Mouse (Mus musculus) urinary bladder, adult 18-20 months (tissue): ENCODE data around the gene Dnmt3a.
A peak's percentile ranks its signal among the peaks of the same experiment; 100 is the strongest.

Experiments
- DNase-seq, 2 experiments: peaks; one replicate each; pipeline ENCODE4 v3.0.0; 2022; ENCODE audit warnings: low spot score in 2 of 2, mixed read lengths in 2 of 2

The Dnmt3a gene

GRCm38 (mm10) chr12:3819899-3820298 lies 14.1 kb downstream of the Dnmt3a start:
- DNase-seq, result no peak

DNA sequence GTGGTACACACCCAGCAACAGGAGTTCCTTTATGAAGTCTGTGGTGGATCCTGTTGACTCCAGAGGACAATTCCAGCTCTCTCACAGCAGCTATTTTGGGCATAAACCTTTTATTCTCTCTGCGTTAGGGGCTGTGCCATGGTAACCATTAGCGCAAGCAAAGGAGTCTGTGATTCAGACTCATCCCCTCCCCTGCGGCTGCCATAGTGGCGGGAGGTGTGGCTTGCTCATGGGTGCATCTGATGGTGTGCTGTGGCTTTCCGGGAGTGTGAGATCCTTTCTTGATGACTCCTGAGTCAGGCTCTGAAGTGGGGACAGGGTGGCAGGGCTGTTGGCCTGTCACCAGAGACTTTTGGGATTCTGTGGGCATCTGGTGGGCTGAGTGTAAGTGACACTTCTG lies 17.6 kb downstream of the Dnmt3a start:
- DNase-seq, result no peak

- no peak for DNase-seq
These were observed 19.3 kb downstream of the Dnmt3a start for GRCm38 (mm10) chr12:3824906-3825713.

- DNase-seq, result no peak
These were observed 19.9 kb downstream of the Dnmt3a start for GRCm38 (mm10) chr12:3825714-3826080.

DNA sequence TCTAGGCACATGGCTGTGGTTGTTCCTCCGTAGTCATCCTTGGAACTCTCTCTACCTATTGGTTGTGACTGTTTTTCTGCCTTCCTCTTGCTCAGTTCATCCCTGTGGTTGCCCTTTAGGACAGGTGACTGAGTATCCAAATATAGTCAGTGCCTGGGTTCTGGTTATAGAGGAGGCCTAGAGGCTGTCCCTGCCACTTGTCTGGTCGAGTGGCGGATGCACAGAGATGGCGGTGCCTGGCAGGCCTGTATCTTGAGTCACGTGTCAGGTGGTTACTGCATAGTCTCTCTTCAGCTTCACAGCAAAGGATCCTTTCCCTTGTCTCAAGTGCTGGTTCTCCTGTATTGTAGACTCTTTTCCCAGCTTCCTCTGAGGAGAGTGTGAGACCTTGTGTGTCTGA lies 22.0 kb downstream of the Dnmt3a start:
- no peak for DNase-seq

- DNase-seq, result no peak
These were observed 27.4 kb downstream of the Dnmt3a start for GRCm38 (mm10) chr12:3833059-3833760.

DNA sequence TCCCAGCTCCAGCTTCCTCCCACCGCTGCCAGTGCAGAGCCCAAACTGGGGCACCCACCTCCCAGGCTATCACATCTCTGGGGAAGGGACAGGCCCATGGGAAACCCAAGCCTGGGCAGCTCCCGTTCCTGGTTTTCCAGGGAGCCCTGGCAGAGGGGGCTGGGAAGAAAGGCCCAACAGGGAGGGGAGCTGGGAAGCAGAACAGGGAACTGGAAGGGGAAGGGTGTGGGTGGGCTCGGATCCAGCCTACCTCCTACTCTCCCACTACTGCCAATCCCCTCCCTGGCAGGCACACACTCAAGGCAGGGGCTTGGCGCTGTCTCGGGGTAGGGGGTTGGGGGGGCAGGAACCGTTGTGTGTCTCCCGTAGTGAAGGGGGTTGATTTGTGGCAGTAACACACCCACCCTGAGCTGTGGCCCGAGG lies 28.1 kb downstream of the Dnmt3a start:
- DNase-seq, result peak in 1 of 2 experiments; percentile 30

DNA sequence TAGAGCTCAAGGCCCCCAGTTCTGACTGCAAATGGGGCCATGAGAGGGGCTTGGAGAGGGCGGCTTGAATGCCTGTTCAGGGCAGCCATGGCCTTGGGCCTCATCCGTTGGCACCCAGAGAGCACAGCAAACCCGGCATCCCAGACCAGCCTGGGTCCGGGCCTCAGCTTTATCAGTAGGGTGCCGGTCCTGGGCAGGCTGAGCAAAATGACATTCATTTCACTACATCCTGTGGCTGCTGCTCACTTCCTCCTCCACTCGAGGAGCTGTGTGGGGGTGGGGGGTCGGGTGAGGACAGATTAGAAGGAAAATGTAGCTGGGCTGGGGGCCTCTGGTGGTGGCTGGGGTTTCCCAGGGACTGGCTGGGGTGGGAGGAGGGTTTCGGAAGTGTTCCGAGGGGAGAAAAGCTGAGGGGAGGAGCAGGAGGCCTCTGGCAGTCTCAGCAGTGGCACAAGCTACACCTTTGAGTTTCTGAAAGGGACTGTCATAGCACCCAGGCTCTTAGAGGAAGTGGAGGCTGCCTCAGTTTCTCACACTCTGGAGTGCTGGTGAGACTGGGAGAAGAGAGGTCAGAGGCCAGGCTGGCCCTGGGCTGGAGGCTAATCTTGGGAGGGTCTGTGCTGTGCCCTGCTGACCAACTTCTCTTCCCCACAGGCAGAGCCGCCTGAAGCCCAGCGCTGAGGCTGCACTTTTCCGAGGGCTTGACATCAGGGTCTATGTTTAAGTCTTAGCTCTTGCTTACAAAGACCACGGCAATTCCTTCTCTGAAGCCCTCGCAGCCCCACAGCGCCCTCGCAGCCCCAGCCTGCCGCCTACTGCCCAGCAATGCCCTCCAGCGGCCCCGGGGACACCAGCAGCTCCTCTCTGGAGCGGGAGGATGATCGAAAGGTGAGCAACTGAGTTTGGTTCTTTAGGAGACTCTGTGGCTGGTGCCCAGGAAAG lies 28.8 kb downstream of the Dnmt3a start:
- DNase-seq, result no peak

- no peak for DNase-seq
These were observed 29.8 kb downstream of the Dnmt3a start for GRCm38 (mm10) chr12:3835576-3835975.

- DNase-seq, result no peak
These were observed 31.4 kb downstream of the Dnmt3a start for GRCm38 (mm10) chr12:3837081-3837832.

DNA sequence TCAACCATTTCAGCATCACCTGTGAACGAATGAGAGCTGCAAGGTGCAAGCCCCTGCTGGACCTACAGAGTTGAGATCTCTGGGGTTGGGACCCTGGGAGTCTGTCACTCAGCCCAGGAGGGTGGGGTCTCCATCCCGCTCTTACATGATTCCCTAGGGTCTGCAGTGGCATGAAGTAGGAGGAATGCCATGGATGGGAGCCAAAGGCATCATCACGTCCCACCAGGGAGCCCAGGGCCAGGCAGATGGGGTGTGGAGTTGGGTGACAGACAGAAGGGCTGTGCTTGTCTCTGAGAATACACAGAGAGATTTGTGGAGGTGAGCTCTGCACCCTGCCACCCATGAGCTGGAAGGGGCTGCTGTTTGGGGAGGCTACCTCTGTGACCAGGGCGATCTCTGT lies 32.2 kb downstream of the Dnmt3a start:
- no peak for DNase-seq

DNA sequence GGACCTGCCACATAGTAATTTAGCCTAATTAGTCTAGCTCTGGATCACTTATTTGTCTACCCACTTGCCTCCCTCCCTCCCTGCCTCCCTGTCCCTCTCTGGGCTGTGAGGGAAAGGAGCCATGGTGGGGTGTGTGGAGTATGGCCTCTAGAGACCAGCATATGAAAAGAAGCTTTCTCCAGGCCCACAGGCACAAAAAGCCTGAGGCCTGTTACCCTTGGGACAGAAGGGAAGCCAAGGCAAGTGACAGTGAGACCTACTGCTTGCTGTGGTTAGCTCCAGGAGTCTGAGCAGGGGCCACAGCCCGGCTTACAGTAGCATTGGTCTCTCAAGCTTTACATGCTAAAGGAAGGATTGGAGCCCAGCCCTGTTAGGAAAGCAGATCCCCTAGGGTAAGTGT lies 33.9 kb downstream of the Dnmt3a start:
- no peak for DNase-seq

GRCm38 (mm10) chr12:3841121-3841520 lies 35.3 kb downstream of the Dnmt3a start:
- DNase-seq, result no peak

DNA sequence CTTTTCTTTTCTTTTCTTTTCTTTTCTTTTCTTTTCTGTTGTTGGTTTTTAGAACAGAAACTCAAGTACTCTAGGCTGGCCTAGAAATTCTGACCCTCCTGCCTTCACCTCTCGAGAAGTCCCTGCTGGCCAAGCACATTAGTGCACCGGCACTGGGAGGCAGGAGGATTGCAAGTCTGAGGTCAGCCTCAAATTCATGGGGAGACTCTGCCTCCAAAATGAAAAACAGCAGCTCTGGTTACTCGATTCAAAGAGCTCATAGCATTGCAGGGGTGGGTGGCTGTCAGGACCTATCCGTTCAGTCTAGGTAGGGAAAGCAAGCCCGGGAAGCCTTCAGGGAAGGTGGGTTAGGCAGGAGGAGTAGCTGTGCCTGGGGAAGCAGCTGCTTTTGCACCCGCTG lies 37.0 kb downstream of the Dnmt3a start:
- no peak for DNase-seq

GRCm38 (mm10) chr12:3843371-3843861 lies 37.6 kb downstream of the Dnmt3a start:
- no peak for DNase-seq

DNA sequence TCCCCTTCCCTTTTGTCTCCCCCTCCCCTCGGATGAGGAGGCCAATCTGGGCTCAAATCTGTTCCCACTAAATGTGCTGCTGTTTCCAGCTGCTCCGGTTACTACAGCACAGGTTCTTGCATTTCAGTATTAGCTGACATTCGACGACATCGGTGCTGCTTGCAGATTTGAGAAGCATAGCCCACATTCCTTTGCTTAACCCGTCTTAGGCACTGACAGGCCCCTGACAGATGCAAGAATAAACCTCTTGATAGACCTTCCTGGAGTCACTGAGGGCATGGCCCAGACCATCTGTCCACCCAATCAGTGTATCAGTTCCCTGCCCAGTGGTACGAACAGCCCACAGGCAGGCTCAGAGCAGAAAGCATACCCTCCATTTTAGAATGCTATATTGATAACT lies 38.1 kb downstream of the Dnmt3a start:
- DNase-seq, result no peak

DNA sequence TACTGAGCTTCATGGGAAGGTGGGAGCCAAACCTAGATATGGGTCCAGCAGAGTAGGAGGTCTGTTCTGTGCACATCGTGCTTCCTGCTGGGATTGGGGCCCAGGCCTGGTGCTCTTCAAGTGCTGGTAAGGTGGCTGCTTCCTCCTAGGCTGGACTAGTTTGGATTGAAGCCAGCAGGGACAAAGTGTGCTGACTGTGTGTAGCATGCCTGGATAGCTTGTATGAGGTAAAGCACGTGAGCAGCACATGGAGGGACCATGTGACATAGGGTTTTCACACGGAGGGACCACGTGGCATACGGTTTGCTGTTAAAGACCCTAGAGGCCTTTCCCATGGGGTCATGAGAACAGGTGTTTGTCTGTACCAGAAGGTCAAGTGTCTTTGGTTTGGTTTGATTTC lies 38.5 kb downstream of the Dnmt3a start:
- no peak for DNase-seq

DNA sequence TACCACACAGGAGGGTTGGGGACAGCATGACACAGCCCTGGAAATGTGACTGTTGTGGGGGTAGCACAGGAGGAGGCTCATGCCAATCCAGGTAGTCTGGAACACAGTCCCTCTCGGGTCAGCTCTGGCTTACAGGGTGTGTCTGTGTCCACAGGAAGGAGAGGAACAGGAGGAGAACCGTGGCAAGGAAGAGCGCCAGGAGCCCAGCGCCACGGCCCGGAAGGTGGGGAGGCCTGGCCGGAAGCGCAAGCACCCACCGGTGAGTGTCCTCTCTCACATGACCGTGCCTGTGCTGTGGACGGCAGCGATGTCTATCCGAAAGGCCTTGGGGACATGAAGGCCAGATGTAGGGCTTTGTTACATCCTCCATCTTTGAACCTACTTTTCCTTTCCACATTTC lies 43.7 kb downstream of the Dnmt3a start:
- DNase-seq, result no peak

- DNase-seq, result no peak
These were observed 44.4 kb downstream of the Dnmt3a start for GRCm38 (mm10) chr12:3850165-3850564.

DNA sequence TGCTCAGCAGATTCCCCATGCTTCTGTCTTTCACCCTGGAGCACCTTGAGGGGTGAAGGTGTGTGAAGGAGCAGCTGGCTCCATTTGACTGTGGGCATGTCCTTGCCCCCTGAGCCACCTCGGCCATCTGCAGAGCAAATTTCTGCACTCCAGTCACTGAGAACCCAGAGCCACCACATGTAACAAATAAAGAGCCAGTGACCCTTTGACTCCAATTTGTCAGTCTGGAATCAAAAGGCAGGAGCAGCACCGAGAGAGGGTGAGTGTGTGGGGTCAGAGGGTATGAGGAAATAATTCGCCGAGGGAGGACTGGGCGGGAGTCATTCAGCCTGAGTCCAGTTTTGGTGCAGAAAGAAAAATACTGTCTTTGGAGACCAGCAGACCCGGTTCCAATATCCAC lies 44.9 kb downstream of the Dnmt3a start:
- no peak for DNase-seq

GRCm38 (mm10) chr12:3851179-3851578 lies 45.4 kb downstream of the Dnmt3a start:
- no peak for DNase-seq
